Mouse (Mus musculus): Measurements from ENCODE around the gene Galnt18.

DNA sequence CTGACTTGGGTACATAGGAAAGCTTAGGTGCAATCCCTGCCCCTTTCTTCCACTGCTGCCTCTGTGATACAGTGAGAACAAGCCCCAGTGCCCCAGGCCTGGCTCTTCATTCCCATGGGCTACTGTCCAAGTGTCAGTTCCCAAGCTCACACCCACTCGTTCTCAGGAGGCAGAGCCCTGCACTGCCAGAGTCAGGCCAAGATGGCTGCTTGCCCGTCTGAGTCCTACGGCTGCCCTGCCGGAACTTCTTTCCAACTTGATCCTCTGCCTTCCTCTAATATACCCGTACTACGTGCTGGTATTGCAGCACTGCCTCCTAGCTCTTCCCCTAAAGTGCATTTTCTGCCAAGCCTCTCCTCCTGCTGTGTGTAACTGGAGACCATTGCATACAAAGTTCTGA is 85.5 kb downstream of the Galnt18 start:
- no peak for TF ChIP-seq HCFC1 (IDR thresholded peaks at IDR 0.05; ENCODE audit: borderline replicate concordance, insufficient read depth, low read length)
- no peak for TF ChIP-seq MAFK (IDR thresholded peaks at IDR 0.05; ENCODE audit: insufficient read depth, low read depth, low read length)
- TF ChIP-seq ZNF384 (IDR thresholded peaks at IDR 0.05; ENCODE audit: low read depth, low read length), result no peak
- TF ChIP-seq CHD2 (IDR thresholded peaks at IDR 0.05; ENCODE audit: low read depth, low read length), result no peak

All from ES-E14 (cell line).